Mouse (Mus musculus) myocyte (in vitro differentiated cells): ENCODE data around the gene Rbm47.

Source experiments
- MAX ChIP-seq: IDR thresholded peaks from one replicate; pipeline ENCODE4 v1.6.1; 2011; ENCODE audit warnings: low read depth, mild to moderate bottlenecking, control low read depth
- MYOD1 ChIP-seq, 3 experiments: IDR thresholded peaks; one replicate each; pipeline ENCODE4 v1.6.1; 2011; ENCODE audit warnings: control low read depth in 2 of 3, low read depth in 2 of 3, mild to moderate bottlenecking in 2 of 3, moderate library complexity in 1 of 3; ENCODE audit not compliant: insufficient read length in 2 of 3, control insufficient read depth in 1 of 3
- MYOG ChIP-seq, 3 experiments: IDR thresholded peaks; one replicate each; pipeline ENCODE4 v1.6.1; 2011; ENCODE audit warnings: control low read depth in 2 of 3, low read depth in 2 of 3, mild to moderate bottlenecking in 2 of 3; ENCODE audit not compliant: insufficient read length in 2 of 3, control insufficient read depth in 1 of 3, insufficient read depth in 1 of 3
- POLR2A ChIP-seq: IDR thresholded peaks from one replicate; pipeline ENCODE4 v1.6.1; 2011; ENCODE audit warnings: low read depth, mild to moderate bottlenecking, control low read depth, moderate library complexity; ENCODE audit not compliant: insufficient read length
- REST ChIP-seq: IDR thresholded peaks from one replicate; pipeline ENCODE4 v1.6.1; 2011; ENCODE audit warnings: mild to moderate bottlenecking, control low read depth, moderate library complexity; ENCODE audit not compliant: insufficient read depth, insufficient read length
- SRF ChIP-seq: IDR thresholded peaks from one replicate; pipeline ENCODE4 v1.6.1; 2011; ENCODE audit warnings: low read depth; ENCODE audit not compliant: control insufficient read depth, insufficient read length
- TCF12 ChIP-seq: IDR thresholded peaks from one replicate; pipeline ENCODE4 v1.6.1; 2011; ENCODE audit warnings: mild to moderate bottlenecking, control low read depth; ENCODE audit not compliant: poor library complexity, insufficient read depth, severe bottlenecking
- TCF3 ChIP-seq: IDR thresholded peaks from one replicate; pipeline ENCODE4 v1.6.1; 2011; ENCODE audit warnings: low read depth, control low read depth; ENCODE audit not compliant: insufficient read length
- USF1 ChIP-seq: IDR thresholded peaks from one replicate; pipeline ENCODE4 v1.6.1; 2011; ENCODE audit warnings: low read depth, mild to moderate bottlenecking, control low read depth, moderate library complexity

- TF ChIP-seq POLR2A (no peak), TCF12 (no peak), USF1 (no peak), MYOG (IDR thresholded peaks at IDR 0.05; ENCODE audit: control insufficient read depth in 1 of 3, insufficient read depth in 1 of 3, insufficient read length in 2 of 3, low read depth in 2 of 3) (no peak), MAX (no peak), SRF (no peak), MYOD1 (IDR thresholded peaks at IDR 0.05; ENCODE audit: control insufficient read depth in 1 of 3, insufficient read length in 2 of 3, low read depth in 2 of 3) (no peak), REST (no peak), TCF3 (no peak)
These were observed 126.6 kb downstream of the Rbm47 start for GRCm38 (mm10) chr5:66046356-66046755.
